Mouse (Mus musculus) left cerebral cortex, postnatal 10 days (tissue): ENCODE results near the gene Sdr9c7. TPM values are rescaled to one million over a fixed set of nuclear protein-coding genes. Genes with fewer than 3 reads are reported as not detected.
"Not testable (repeated sequence)": the region's sequence is repeated elsewhere in the genome, so short reads cannot be mapped to it uniquely, and the experiment has no call there.

Experiments used
- DNase-seq, 2 experiments: peaks; one replicate each; pipeline ENCODE4 v3.0.0; 2021 to 2022; ENCODE audit warnings: low spot score in 2 of 2, mixed read lengths in 1 of 2; ENCODE audit errors: extremely low spot score in 1 of 2
- intact Hi-C: fragments of 180-260 bp; cut with DNase I; formaldehyde crosslinking; loops from one replicate; pipeline ENCODE4 v1.15.1; 2025
- total RNA-seq, 2 experiments: library from RNA; stranded (reverse); gene quantifications; 2 replicates each; pipeline ENCODE4 v1.2.3; 2021

Gene Sdr9c7
- total RNA-seq: not detected

DNA sequence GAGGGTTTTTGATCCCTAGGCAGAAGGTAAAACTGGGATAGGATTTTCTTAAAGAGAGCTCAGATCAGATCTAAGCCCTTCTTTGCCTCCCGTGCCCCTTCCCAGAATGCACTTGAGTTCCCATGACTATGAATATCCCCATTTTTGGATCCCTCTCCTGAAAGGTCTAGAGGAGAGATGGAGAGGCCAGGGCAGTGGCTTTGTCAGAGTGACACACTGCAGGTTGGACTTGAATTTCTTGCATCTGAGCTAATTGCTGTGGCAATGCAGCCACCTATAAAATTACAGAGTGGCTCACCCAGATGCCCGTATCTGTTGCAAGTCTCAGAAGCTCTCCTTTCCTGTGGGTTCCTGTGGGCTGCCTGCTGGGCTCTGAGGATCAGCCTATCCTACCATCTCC lies at the start of gene Sdr9c7:
Gene Sdr9c7 (plus strand): TSS at position 301 of the 400 bp plus-strand sequence.
- intact Hi-C loops: no loop called here
- no peak for DNase-seq

- intact Hi-C loops: no loop called here
- no peak for DNase-seq
These were observed 48.7 kb upstream of the Sdr9c7 start, which contains the start of gene Rdh19 for GRCm38 (mm10) chr10:127849628-127850027. TSS of gene Rdh19 (plus strand) at chr10:127849928.

DNA sequence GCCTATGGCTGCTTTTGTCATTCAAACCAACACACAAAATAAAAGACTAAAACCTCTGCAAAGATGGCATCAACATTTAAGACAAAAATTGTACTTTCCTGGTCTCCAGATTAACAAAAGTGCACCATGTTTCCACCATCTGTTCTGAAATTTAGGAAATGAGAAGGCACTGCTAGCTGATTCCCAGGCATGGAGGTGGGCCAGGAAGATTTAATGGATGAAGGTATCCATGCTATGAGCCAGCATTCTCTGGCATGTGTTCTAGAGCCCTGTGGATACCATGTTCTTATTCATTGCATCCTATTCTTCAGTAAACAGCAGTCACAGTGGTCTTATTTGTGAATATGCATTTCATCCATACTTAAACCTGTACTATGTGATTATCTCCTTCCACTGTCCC lies 41.9 kb upstream of the Sdr9c7 start:
- intact Hi-C loops: no loop called here
- DNase-seq: peak in 1 of 2 experiments; percentile 7

- DNase-seq: no peak
- intact Hi-C loops: no loop called here
These were observed 33.4 kb upstream of the Sdr9c7 start for GRCm38 (mm10) chr10:127864931-127865330.

DNA sequence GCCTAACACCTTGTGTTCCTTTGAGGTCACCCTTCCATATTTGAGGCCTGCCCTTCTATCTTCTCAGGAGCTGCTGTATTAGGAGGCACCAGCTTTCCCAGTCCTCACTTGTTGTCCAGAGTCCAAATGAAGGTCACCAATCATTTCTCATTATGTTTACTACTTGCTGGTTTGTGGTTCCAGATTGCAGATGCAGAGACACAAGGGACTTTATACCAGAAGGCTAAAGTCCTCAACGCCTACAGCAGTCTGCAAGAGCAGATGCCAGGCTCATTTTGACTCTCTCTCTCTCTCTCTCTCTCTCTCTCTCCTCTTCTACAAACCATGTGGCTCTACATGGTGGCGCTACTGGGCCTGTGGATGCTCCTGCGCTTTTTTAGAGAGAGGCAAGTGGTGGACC lies 32.1 kb upstream of the Sdr9c7 start, which contains the start of gene Rdh16f2:
Gene Rdh16f2 (plus strand): TSS at position 243 of the 400 bp plus-strand sequence.
- intact Hi-C loops: no loop called here
- no peak for DNase-seq

DNA sequence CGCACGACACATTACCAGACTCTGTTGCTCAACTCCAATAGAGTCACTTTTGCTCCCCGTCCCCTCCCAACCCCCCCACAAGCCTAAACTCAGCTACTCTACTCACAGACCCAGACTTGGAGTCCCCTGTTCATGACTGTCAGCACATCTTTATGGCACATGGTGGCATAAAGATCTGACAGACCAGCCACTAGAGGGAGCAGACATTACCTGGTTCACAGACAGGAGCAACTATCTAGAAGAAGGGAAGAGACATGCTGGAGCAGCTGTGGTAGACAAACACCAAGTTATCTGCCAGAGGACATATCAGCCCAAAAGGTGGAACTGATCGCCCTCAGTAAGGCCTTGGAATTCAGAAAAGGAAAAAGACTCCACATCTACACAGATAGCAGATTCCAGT lies 25.8 kb upstream of the Sdr9c7 start:
- intact Hi-C loops: no loop called here
- no peak for DNase-seq

GRCm38 (mm10) chr10:127877681-127878080 lies 20.6 kb upstream of the Sdr9c7 start:
- intact Hi-C loops: loop anchor here (5.0 kb wide), 1 partner anchor 40 kb away; no protein-coding TSS in a partner anchor
- DNase-seq: no peak

- intact Hi-C loops: loop anchor here (5.0 kb wide), 1 partner anchor 39 kb away; no protein-coding TSS in a partner anchor
- DNase-seq: no peak
These were observed 19.9 kb upstream of the Sdr9c7 start for GRCm38 (mm10) chr10:127878262-127879057.

GRCm38 (mm10) chr10:127879155-127879688 lies 19.1 kb upstream of the Sdr9c7 start:
- intact Hi-C loops: loop anchor here (5.0 kb wide), 1 partner anchor 38 kb away; no protein-coding TSS in a partner anchor
- DNase-seq: peak in 1 of 2 experiments; percentile 45

GRCm38 (mm10) chr10:127881041-127881440 lies 17.3 kb upstream of the Sdr9c7 start:
- no peak for DNase-seq
- intact Hi-C loops: no loop called here

DNA sequence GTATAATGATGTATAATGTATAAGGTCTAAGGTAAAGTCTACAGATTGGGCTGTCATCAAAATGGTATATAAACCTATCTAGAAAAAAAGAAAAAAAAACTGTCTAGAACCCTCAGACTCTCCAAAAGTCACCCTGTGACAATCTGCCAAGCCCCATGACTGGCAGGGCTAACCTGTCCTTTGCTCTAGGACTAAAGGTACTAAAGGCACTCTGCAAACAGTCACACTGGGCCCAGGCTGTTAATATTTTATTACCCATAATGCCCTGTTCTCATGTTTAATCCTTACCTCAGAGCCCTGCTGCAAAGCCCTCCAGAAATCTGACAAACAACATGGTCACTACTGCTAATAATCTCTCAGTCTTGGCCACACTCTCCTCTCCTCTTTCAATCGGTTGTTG lies 11.8 kb upstream of the Sdr9c7 start:
- DNase-seq: no peak
- intact Hi-C loops: no loop called here

- intact Hi-C loops: no loop called here
- DNase-seq: no peak
These were observed 11.3 kb upstream of the Sdr9c7 start for GRCm38 (mm10) chr10:127886971-127887370.

GRCm38 (mm10) chr10:127888605-127889004 lies 9.7 kb upstream of the Sdr9c7 start, which contains the start of gene Rdh7:
TSS of gene Rdh7 (minus strand) at chr10:127888817.
- no peak for DNase-seq
- intact Hi-C loops: no loop called here

GRCm38 (mm10) chr10:127891481-127891880 lies 6.8 kb upstream of the Sdr9c7 start:
- intact Hi-C loops: no loop called here

DNA sequence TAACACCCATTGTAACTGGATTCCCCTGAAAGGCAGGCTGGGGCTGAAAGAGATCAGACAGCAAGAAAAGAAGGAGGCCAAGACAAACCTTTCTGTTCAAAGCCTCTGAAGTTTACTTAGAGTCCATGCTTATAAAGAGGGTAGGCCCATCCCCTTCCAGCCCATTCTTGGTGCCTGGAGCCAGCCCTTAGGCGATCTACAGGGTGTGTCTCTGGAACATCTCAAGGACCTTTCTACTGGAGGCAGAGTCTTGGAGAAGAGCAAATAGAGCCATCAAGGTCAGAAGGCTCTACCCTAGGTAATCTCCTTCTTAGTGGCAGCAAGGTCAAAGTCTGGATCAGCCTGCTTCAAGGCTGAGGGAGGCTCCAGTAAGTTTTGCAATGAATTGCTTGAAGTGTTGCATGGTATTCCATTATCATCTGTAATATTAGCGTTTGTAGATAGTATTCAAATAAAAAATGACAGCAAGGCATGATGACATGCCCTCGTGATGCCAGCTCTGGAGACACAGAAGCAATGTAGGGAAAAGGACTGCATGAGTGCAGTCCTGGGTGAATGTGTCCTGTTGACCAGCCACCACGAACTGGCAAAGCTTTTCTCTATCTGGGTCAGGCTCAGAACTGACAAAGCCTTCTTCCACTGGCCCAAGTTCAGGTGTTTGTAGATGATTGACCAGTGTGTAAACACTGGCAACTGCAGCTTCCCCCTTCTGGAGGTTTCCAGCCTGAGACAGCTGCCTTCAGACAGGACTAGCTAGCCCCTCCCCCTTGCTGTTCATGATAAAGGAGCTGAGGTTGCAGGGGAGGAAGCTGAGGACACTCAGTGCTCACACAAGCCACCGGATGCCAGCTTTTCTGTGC lies 4.9 kb upstream of the Sdr9c7 start:
- DNase-seq, intact Hi-C loops: not testable (repeated sequence)

More at GRCm38 (mm10) chr10:127891481-127891880, 6.8 kb upstream of the Sdr9c7 start:
- no peak for DNase-seq

- intact Hi-C loops: no loop called here
- DNase-seq: no peak
These were observed 1.6 kb upstream of the Sdr9c7 start for GRCm38 (mm10) chr10:127896705-127897104.

- intact Hi-C loops: no loop called here
- DNase-seq: no peak
These were observed 812 bp upstream of the Sdr9c7 start for GRCm38 (mm10) chr10:127897506-127897905.

- intact Hi-C loops: no loop called here
- DNase-seq: no peak
These were observed 1.5 kb downstream of the Sdr9c7 start for GRCm38 (mm10) chr10:127899783-127900182.

DNA sequence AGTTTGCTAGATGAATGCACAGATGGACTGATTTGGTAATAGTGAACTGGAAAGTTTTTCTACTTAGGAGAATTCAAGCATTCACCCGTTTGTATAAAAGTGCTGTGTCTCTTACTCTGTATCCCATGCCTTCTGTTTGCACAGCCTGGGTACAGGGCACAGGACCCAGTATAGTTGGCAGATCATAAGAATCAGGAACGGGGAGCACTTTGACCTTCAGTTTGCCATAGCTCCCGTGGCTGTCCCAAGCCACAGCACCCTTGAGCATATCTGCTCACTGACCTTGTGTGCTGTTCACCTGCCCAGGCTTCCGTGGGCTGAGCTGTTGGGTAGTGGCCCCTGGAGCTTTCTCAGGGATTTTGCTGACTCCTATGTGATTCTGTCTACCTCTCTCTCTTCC lies 3.4 kb downstream of the Sdr9c7 start:
- intact Hi-C loops: no loop called here
- no peak for DNase-seq
